Mouse (Mus musculus) Muller cell, postnatal 12 days (primary cell): ENCODE measurements at regions not wholly inside any gene's neighbourhood (a gene's known extent, or its start where the extent isn't known, plus 50 kb on each side); places are given as distances from the start of the nearest gene placed in this dataset.
"Not testable (repeated sequence)": the region's sequence is repeated elsewhere in the genome, so short reads cannot be mapped to it uniquely, and the experiment has no call there.

Experiments used
- DNase-seq: peaks from one replicate; pipeline ENCODE4 v3.0.0-alpha.2; 2015; ENCODE audit errors: inconsistent ontology term

GRCm38 (mm10) chr12:56058876-56059275 is 222.8 kb downstream of the Brms1l start:
- DNase-seq: no peak

- DNase-seq: peak; percentile 68
Observed at GRCm38 (mm10) chr12:56058463-56058862, 222.3 kb downstream of the Brms1l start.

DNA sequence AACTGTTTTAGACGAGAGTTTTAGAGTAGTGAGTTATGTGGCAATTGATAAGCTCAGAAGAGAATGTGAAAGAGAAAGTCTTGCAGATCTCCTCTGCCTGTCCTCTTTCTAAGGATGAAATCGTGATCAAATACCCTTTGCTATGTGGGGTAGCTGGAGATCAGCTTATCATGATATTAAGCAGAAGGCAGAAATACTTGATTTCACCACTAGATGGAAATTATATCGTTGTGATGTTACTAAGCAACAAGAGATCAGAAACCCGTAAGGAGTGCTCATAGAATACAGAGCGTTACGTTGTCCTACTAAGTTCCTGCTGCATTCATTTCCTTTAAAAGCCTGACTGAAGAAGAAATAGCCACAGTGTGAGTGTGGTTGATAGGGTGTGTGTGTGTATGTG is 219.3 kb downstream of the Brms1l start:
- no peak for DNase-seq

GRCm38 (mm10) chr12:56046050-56046449 is 209.9 kb downstream of the Brms1l start:
- no peak for DNase-seq

DNA sequence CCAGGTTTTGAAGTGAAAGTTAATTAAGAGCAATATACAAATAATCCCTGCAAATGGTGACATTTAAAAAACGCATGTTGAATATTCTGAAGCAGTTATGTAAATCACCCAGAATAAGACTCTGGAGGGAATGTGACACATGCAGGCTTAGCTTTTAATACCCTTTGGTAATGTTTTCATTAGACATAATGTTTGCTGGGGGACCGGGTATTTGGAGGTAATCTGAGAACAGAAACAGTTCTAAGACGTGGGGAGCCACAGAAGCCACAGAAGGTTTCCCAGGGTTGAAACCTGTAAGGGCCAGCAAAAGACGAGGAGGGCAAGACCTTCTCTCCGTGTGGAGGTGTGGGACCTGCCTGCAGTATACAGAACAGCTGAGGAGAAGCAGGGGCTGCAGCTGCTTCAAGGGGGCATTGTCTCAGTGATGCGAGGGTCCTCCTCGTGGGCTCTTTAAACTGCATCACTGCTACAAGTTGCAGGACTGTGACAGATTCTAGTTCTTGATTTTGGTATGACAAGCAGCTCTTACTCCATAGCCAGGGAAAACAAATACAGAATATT is 184.9 kb downstream of the Brms1l start:
- DNase-seq: no peak

- no peak for DNase-seq
Observed at GRCm38 (mm10) chr12:56020547-56020946, 184.4 kb downstream of the Brms1l start.

DNA sequence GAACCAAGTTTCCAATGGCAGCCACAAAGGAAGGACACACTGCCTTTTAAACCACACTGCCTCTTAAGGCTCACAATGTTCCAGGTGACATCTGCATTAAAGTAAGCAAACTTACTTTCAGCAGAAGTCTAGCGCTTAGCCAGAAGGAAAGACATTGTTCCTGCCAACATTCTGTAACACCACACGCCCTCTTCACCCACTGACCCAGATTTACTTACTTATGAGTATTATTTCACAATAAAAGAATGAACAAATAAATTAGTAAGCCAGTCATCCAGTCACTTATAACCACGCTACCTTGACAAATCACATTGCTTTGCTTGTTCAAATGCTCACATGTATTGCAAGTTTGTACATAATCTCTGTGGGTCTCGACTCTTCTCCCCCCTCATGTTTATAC is 173.9 kb downstream of the Brms1l start:
- no peak for DNase-seq

- no peak for DNase-seq
Observed at GRCm38 (mm10) chr12:56005846-56006245, 169.7 kb downstream of the Brms1l start.

GRCm38 (mm10) chr12:56005321-56005720 is 169.2 kb downstream of the Brms1l start:
- DNase-seq: no peak

GRCm38 (mm10) chr12:56004479-56004878 is 168.4 kb downstream of the Brms1l start:
- DNase-seq: peak; percentile 69

GRCm38 (mm10) chr12:56003561-56003960 is 167.4 kb downstream of the Brms1l start:
- no peak for DNase-seq

DNA sequence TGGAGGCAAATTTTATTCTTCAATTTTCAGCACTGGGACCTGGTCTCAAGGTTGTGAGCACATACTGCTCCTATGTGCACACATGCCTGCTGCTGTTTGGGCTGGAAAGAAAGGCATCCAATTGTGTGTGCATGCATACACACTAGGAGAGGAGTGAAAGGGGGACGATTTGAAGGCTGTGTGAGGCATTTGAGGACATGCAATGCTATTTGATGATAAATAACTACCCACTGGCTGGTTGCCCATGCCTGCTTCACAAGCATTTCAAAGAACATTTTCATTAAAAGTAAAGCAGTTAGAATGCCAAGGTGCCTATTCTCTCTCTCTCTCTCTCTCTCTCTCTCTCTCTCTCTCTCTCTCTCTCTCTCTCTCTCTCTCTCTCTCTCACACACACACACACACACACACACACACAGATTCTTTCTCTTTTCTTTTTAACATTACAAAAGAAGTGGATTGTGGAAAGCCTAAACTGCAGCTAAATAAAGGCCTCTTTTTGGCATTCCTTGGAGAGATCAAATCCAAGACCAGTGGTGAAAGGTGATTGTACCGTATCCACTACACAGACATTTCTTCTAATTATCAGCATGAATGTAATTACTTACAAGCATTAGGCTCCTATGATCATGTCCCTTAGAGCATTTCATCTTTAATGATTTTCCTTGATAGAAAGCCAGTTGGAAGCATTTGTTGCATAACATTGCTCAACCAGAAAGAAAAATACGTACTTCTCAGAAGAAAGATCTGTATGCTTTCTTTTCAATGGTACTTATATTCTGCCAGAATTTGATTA is 160.7 kb downstream of the Brms1l start:
- peak; percentile 49 for DNase-seq

DNA sequence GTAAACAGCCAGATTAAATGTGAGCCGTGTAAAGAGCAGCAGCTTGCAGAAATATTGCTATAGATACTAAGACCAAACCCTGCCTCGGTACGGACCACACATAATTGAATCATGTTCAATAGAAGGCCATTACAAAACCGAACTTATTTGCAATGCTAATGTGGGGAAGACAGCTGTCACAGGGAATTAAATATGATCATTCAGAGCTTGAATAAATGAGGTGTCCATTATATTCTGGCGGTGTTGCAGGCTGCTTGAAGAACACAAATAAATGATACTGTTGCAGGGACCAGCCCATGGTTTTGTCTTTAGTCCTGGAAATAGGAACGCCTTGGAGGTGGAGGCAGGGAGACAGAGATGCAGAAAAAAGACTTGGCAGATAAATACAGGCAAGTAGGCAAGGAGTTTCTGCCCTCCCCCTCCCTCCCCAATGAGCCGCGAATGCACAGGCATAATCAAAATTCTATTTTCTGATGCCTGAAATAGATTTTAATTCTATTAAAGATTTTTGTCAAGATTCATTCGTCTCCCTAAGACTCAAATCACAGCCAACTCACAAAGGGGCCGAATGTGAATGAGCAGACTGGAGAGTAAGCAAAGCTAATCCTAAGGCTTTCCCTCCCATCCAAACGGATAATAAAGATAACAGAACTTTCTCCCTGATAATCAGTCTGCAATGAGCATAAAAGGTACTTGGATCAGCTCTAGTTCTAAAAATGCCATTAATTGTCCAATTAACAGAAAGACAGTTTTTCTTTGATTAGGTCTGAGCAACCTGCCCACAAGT is 147.6 kb downstream of the Brms1l start:
- peak; percentile 53 for DNase-seq

GRCm38 (mm10) chr12:55983128-55983527 is 147.0 kb downstream of the Brms1l start:
- DNase-seq: no peak

DNA sequence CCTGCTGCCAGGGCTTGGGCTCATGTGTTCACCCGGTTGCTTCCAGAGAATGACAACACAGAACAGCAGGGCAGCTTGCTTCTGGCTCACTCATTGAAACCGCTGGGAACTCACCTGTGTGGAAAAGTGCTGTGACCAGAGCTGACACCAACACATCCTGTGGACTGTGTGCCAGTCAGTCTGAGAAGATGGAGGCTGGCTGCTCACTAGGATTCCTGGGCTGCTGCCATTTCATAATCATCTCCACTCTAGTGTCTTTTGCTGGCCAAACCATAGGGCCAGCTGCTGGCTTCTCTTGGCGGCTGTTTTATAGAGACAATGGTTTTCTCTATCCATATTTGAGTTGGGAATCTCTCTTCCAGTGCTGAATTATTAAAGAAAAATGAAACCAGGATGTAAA is 138.1 kb downstream of the Brms1l start:
- DNase-seq: no peak

GRCm38 (mm10) chr12:55959319-55959718 is 123.2 kb downstream of the Brms1l start:
- DNase-seq: not testable (repeated sequence)

DNA sequence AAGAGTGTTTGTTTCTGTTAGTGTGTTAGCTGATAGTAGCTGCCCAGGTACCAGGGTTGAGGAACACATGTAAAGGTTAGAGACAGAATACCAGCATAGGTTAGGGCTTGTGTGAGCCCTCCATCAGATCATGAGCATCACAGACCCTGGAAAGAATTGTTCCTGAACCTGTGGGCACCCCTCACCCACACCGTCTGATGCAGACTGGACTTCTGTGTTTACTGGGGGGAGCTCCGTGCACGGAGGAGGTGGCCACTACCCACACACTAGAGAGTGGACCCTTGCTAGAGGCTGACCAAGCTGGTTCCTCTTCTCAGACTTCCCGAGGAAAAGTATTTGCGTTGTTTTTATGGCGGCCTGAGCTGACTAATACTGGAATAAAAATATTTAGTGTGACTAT is 104.4 kb downstream of the Brms1l start:
- DNase-seq: no peak

DNA sequence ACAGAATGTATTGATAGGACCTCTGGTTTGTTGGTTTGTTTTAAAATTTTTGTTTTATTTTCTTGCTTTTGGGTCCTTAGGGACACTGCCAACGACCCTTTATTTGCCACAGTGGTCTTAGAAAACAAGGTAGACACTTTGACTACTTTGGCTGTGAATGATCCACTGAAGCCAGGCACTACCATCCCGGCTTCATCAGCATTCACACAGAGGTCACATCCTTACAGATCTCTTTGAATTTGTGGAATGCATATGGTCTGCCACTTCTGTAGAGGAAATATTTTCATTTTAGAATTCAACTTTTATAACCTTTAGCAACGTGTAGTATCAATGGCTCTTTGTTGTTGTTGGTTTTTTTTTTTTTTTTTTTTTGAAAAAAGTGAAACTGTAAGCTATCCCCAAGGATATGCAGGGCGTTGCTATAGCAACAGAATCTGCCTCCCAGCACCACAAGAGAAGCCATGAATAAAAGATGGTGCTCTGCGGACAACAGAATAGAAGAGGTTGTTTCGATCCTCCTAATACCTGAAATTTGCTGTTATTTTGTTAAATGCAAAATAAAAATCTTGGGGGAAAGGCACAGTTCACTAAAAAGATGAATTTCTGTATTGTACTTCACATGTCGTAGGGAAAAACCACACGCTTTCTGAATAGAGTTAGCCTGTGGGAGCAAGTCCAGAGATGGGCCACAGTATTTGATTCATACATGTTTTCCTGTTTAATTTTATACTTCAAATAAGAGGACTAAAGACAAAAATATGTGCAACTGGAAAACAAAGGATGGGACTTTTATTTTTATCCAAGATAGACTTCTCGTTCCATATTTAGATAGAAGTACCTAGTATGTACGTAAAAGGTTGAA is 103.4 kb downstream of the Brms1l start:
- no peak for DNase-seq

- DNase-seq: no peak
Observed at GRCm38 (mm10) chr12:55934172-55934571, 98.0 kb downstream of the Brms1l start.

DNA sequence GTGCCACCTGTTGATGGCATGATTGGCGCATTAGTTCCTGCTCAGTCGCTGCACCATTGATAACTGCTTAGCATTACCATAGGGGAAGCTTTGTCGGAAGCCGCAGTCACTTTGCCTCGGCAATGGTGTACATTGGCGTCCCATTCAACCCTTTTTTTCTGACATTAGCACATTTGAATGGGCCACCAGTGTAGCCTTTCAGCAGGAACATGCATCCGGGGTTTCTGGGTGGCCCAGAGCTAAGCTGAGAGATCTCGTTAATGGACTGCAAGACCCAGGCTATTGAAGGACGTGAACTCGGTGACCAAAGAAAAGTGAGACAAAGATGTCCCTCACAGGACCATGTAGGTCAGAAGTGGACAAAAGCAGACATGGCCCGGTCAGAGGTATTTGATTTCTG is 97.3 kb downstream of the Brms1l start:
- no peak for DNase-seq

GRCm38 (mm10) chr12:55930468-55930867 is 94.3 kb downstream of the Brms1l start:
- DNase-seq: no peak

DNA sequence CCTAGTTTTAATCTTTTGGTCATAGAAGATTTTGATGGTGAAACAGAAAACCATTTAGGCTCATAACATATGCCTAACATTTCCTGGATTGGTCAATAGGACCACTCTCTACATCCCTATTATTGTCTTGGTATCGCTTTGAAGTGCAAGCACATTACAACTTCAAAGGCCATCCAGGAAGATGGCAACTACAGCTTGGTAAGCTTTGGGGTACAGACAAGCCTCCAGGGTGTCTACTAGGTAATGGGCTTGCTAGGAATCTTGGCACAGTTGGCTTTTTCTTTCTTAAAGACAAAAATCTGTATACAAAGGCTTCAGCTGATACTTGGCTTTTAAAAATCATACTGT is 90.8 kb downstream of the Brms1l start:
- DNase-seq: no peak
